Mouse (Mus musculus): ENCODE measurements around the gene Gstp3. TPM values are rescaled to one million over a fixed set of nuclear protein-coding genes. Genes with fewer than 3 reads are reported as not detected.
"Not testable (repeated sequence)": the region's sequence is repeated elsewhere in the genome, so short reads cannot be mapped to it uniquely, and the experiment has no call there.

Gstp3 gene
- total and polyA plus RNA-seq, 3 experiments = 1.1 TPM; not detected in 2

DNA sequence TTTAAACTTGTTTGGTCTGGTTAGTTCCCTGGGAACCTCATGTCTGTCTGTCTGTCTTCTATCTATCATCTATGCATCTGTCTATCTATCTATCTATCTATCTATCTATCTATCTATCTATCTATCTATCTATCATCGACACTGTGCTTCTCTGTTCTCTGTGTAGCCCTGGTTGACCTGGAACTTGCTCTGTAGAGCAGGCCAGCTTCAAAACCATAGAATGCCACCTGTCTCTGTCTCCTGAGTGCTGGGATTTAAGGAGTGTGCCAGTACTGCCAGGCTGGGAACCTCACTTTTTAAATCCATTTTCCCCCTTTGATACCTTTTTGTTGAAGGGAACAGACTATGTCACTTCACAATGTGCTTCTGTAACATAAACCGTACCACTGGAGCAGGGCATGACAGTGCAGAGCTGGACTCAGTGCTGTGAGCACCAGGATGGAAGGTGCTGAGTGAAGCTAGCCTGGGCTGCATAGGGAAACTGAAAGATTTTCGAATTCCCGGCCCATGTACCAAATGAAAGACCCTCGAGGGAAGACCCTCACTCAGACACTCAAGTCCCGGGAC is 1.6 kb upstream of the Gstp3 start:
- DNase-seq = no peak
- intact Hi-C loops (cut with DNase I) = no loop called here
- H3K36me3 ChIP-seq (ENCODE audit: control insufficient read depth, insufficient read depth, low read length) = no peaks in the 10 kb centered on the region
- 84% methylated on average over 6 of the region's 6 CpGs for WGBS
- no peaks in the 10 kb centered on the region for H3K79me2 ChIP-seq (replicated peaks; ENCODE audit: control insufficient read depth, insufficient read depth, low read length)
- H3K9ac ChIP-seq (ENCODE audit: low read depth, low read length) = no peak overlapping the region
- no peaks in the 10 kb centered on the region for H3K27me3 ChIP-seq (ENCODE audit: control insufficient read depth, insufficient read depth, low read length)
- no peak for TF ChIP-seq POLR2A (IDR thresholded peaks at IDR 0.05; ENCODE audit: insufficient read depth, low read depth, low read length)
- no peaks in the 10 kb centered on the region; the same call in 1 of the 2 replicates for H3K4me1 ChIP-seq (ENCODE audit: control insufficient read depth, insufficient read depth, low read length)
- no peak overlapping the region for H3K4me3 ChIP-seq
- H3K27ac ChIP-seq = no peak overlapping the region

- WGBS = 90% methylated on average over 8 of the region's 8 CpGs
- H3K4me1 ChIP-seq (ENCODE audit: control insufficient read depth, insufficient read depth, low read length); H3K4me3 ChIP-seq; DNase-seq; H3K9ac ChIP-seq (ENCODE audit: low read depth, low read length); H3K27me3 ChIP-seq (ENCODE audit: control insufficient read depth, insufficient read depth, low read length); H3K27ac ChIP-seq; H3K36me3 ChIP-seq (ENCODE audit: control insufficient read depth, insufficient read depth, low read length); H3K79me2 ChIP-seq (replicated peaks; ENCODE audit: control insufficient read depth, insufficient read depth, low read length); intact Hi-C loops (cut with DNase I): not testable (repeated sequence)
Measured at GRCm38 (mm10) chr19:4060044-4060898, 902 bp upstream of the Gstp3 start.

DNA sequence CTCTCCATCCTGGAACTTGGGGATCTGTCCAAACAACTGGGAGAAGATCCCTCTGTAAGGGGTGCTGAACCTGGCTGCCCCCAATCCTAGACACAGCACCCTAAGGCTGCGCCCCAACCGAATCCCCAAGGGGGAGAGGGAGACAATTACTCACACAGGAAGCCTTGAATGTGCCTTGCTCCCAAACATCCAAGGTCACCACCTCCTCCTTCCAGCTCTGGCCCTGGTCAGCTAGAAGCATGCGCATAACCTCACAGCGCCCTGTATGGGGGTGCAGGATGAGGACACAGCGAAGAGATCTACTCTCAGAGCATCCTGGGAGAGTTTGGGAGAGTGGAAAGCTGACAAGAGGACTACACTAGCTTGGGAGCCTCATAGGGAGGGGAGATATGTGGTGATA is 788 bp downstream of the Gstp3 start:
- TF ChIP-seq CTCF (IDR thresholded peaks at IDR 0.05) (no peak), POLR2A (IDR thresholded peaks at IDR 0.05; ENCODE audit: insufficient read depth, low read depth, low read length) (no peak), EP300 (IDR thresholded peaks at IDR 0.05; ENCODE audit: insufficient read depth, low read depth, low read length) (no peak)
- Histone ChIP-seq H3K4me3 (no peak overlapping the region), H3K27ac (no peak overlapping the region), H3K27me3 (ENCODE audit: control insufficient read depth, insufficient read depth, low read length) (no peaks in the 10 kb centered on the region), H3K9ac (ENCODE audit: low read depth, low read length) (no peak overlapping the region), H3K4me1 (ENCODE audit: control insufficient read depth, insufficient read depth, low read length) (no peaks in the 10 kb centered on the region; the same call in 1 of the 2 replicates), H3K36me3 (ENCODE audit: control insufficient read depth, insufficient read depth, low read length) (no peaks in the 10 kb centered on the region), H3K79me2 (replicated peaks; ENCODE audit: control insufficient read depth, insufficient read depth, low read length) (no peaks in the 10 kb centered on the region)
- no peak for DNase-seq
- intact Hi-C loops (cut with DNase I) = no loop called here
- WGBS = 80% methylated on average over 5 of the region's 5 CpGs

GRCm38 (mm10) chr19:4057962-4058361 is 1.4 kb downstream of the Gstp3 start:
- no peaks in the 10 kb centered on the region for H3K79me2 ChIP-seq (replicated peaks; ENCODE audit: control insufficient read depth, insufficient read depth, low read length)
- H3K27ac ChIP-seq = no peak overlapping the region
- DNase-seq = no peak
- H3K9ac ChIP-seq (ENCODE audit: low read depth, low read length) = no peak overlapping the region
- no peaks in the 10 kb centered on the region for H3K27me3 ChIP-seq (ENCODE audit: control insufficient read depth, insufficient read depth, low read length)
- TF ChIP-seq EP300 (IDR thresholded peaks at IDR 0.05; ENCODE audit: insufficient read depth, low read depth, low read length) = no peak
- TF ChIP-seq POLR2A (IDR thresholded peaks at IDR 0.05; ENCODE audit: insufficient read depth, low read depth, low read length) = no peak
- no peak for TF ChIP-seq CTCF (IDR thresholded peaks at IDR 0.05)
- no peaks in the 10 kb centered on the region; the same call in 1 of the 2 replicates for H3K4me1 ChIP-seq (ENCODE audit: control insufficient read depth, insufficient read depth, low read length)
- intact Hi-C loops (cut with DNase I) = no loop called here
- H3K4me3 ChIP-seq = no peak overlapping the region
- H3K36me3 ChIP-seq (ENCODE audit: control insufficient read depth, insufficient read depth, low read length) = no peaks in the 10 kb centered on the region
- 97% methylated on average over 7 of the region's 7 CpGs for WGBS

- 87% methylated on average over 13 of the region's 13 CpGs for WGBS
- Histone ChIP-seq H3K27me3 (ENCODE audit: control insufficient read depth, insufficient read depth, low read length) (no peaks in the 10 kb centered on the region), H3K27ac (no peak overlapping the region), H3K4me1 (ENCODE audit: control insufficient read depth, insufficient read depth, low read length) (no peaks in the 10 kb centered on the region; the same call in 1 of the 2 replicates), H3K4me3 (no peak overlapping the region), H3K9ac (ENCODE audit: low read depth, low read length) (no peak overlapping the region), H3K36me3 (ENCODE audit: control insufficient read depth, insufficient read depth, low read length) (no peaks in the 10 kb centered on the region), H3K79me2 (replicated peaks; ENCODE audit: control insufficient read depth, insufficient read depth, low read length) (no peaks in the 10 kb centered on the region)
- TF ChIP-seq POLR2A (IDR thresholded peaks at IDR 0.05; ENCODE audit: insufficient read depth, low read depth, low read length) (no peak), EP300 (IDR thresholded peaks at IDR 0.05; ENCODE audit: insufficient read depth, low read depth, low read length) (no peak), CTCF (IDR thresholded peaks at IDR 0.05) (no peak)
- intact Hi-C loops (cut with DNase I) = no loop called here
- no peak for DNase-seq
Measured at GRCm38 (mm10) chr19:4057389-4057788, 2.0 kb downstream of the Gstp3 start.

- Histone ChIP-seq H3K9ac (ENCODE audit: low read depth, low read length) (no peak overlapping the region), H3K79me2 (replicated peaks; ENCODE audit: control insufficient read depth, insufficient read depth, low read length) (no peaks in the 10 kb centered on the region), H3K4me1 (ENCODE audit: control insufficient read depth, insufficient read depth, low read length) (no peaks in the 10 kb centered on the region; the same call in 1 of the 2 replicates), H3K27me3 (ENCODE audit: control insufficient read depth, insufficient read depth, low read length) (no peaks in the 10 kb centered on the region), H3K36me3 (ENCODE audit: control insufficient read depth, insufficient read depth, low read length) (no peaks in the 10 kb centered on the region), H3K27ac (0 out of 2 replicates have a peak overlapping the region, but pooled peaks have one; percentile 15), H3K4me3 (no peak overlapping the region)
- 67% methylated on average over 4 of the region's 4 CpGs for WGBS
- TF ChIP-seq EP300 (IDR thresholded peaks at IDR 0.05; ENCODE audit: insufficient read depth, low read depth, low read length) = no peak
- no peak for TF ChIP-seq CTCF (IDR thresholded peaks at IDR 0.05)
- TF ChIP-seq POLR2A (IDR thresholded peaks at IDR 0.05; ENCODE audit: insufficient read depth, low read depth, low read length) = no peak
- intact Hi-C loops (cut with DNase I) = no loop called here
- no peak for DNase-seq
Measured at GRCm38 (mm10) chr19:4056727-4057126, 2.6 kb downstream of the Gstp3 start.

All from heart, adult 2 months (tissue).